Mouse (Mus musculus) myocyte (in vitro differentiated cells): ENCODE data around the gene Timm23. TPM values are rescaled to one million over a fixed set of nuclear protein-coding genes. Genes with fewer than 3 reads are reported as not detected.
"Not testable (repeated sequence)": the region's sequence is repeated elsewhere in the genome, so short reads cannot be mapped to it uniquely, and the experiment has no call there.

Experiments
- H3K27me3 ChIP-seq: one replicate; pipeline ENCODE4 v1.6.1; 2011; ENCODE audit not compliant: control insufficient read depth, insufficient read depth, insufficient read length
- H3K36me3 ChIP-seq: one replicate; pipeline ENCODE4 v1.6.1; 2011; ENCODE audit not compliant: control insufficient read depth, insufficient read depth
- H3K4me2 ChIP-seq: one replicate; pipeline ENCODE4 v1.6.1; 2011; ENCODE audit warnings: low read depth, control low read depth
- H3K4me3 ChIP-seq: one replicate; pipeline ENCODE4 v1.5.1; 2011; ENCODE audit warnings: mild to moderate bottlenecking, control low read depth, moderate library complexity
- H3K79me2 ChIP-seq: one replicate; pipeline ENCODE4 v1.6.1; 2011; ENCODE audit not compliant: control insufficient read depth, insufficient read depth
- H3ac ChIP-seq: one replicate; pipeline ENCODE4 v1.6.1; 2011; ENCODE audit not compliant: control insufficient read depth, insufficient read length
- CEBPB ChIP-seq: IDR thresholded peaks from 2 replicates; pipeline ENCODE4 v1.6.1; 2011; ENCODE audit warnings: mild to moderate bottlenecking, moderate library complexity; ENCODE audit not compliant: poor library complexity, insufficient read depth, severe bottlenecking
- E2F4 ChIP-seq: IDR thresholded peaks from one replicate; pipeline ENCODE4 v1.6.1; 2011; ENCODE audit warnings: mild to moderate bottlenecking, control low read depth, moderate library complexity; ENCODE audit not compliant: insufficient read depth
- MAX ChIP-seq: IDR thresholded peaks from one replicate; pipeline ENCODE4 v1.6.1; 2011; ENCODE audit warnings: low read depth, mild to moderate bottlenecking, control low read depth
- MYOD1 ChIP-seq, 3 experiments: IDR thresholded peaks; one replicate each; pipeline ENCODE4 v1.6.1; 2011; ENCODE audit warnings: control low read depth in 2 of 3, low read depth in 2 of 3, mild to moderate bottlenecking in 2 of 3, moderate library complexity in 1 of 3; ENCODE audit not compliant: insufficient read length in 2 of 3, control insufficient read depth in 1 of 3
- MYOG ChIP-seq, 3 experiments: IDR thresholded peaks; one replicate each; pipeline ENCODE4 v1.6.1; 2011; ENCODE audit warnings: control low read depth in 2 of 3, low read depth in 2 of 3, mild to moderate bottlenecking in 2 of 3; ENCODE audit not compliant: insufficient read length in 2 of 3, control insufficient read depth in 1 of 3, insufficient read depth in 1 of 3
- POLR2A ChIP-seq: IDR thresholded peaks from one replicate; pipeline ENCODE4 v1.6.1; 2011; ENCODE audit warnings: low read depth, mild to moderate bottlenecking, control low read depth, moderate library complexity; ENCODE audit not compliant: insufficient read length
- POLR2AphosphoS2 ChIP-seq: IDR thresholded peaks from one replicate; pipeline ENCODE4 v1.6.1; 2011; ENCODE audit warnings: low read depth, control low read depth; ENCODE audit not compliant: insufficient read length
- REST ChIP-seq: IDR thresholded peaks from one replicate; pipeline ENCODE4 v1.6.1; 2011; ENCODE audit warnings: mild to moderate bottlenecking, control low read depth, moderate library complexity; ENCODE audit not compliant: insufficient read depth, insufficient read length
- SRF ChIP-seq: IDR thresholded peaks from one replicate; pipeline ENCODE4 v1.6.1; 2011; ENCODE audit warnings: low read depth; ENCODE audit not compliant: control insufficient read depth, insufficient read length
- TCF12 ChIP-seq: IDR thresholded peaks from one replicate; pipeline ENCODE4 v1.6.1; 2011; ENCODE audit warnings: mild to moderate bottlenecking, control low read depth; ENCODE audit not compliant: poor library complexity, insufficient read depth, severe bottlenecking
- TCF3 ChIP-seq: IDR thresholded peaks from one replicate; pipeline ENCODE4 v1.6.1; 2011; ENCODE audit warnings: low read depth, control low read depth; ENCODE audit not compliant: insufficient read length
- USF1 ChIP-seq: IDR thresholded peaks from one replicate; pipeline ENCODE4 v1.6.1; 2011; ENCODE audit warnings: low read depth, mild to moderate bottlenecking, control low read depth, moderate library complexity
- polyA plus RNA-seq: library from polyadenylated mRNA; unstranded; fragments of >200 nt; fragmentation: generic; extraction: Trizol; gene quantifications from one replicate; pipeline ENCODE4 v1.2.1, GENCODE M21; 2012; ENCODE audit warnings: missing spikeins

The Timm23 gene
- polyA plus RNA-seq, 1 experiment, result 242 TPM

- Histone ChIP-seq H3K79me2 (no peaks in the 10 kb centered on the region), H3K4me3 (no peak overlapping the region), H3K27me3 (no peaks in the 10 kb centered on the region), H3ac (no peak overlapping the region), H3K36me3 (peaks cover 60% of the 10 kb centered on the region), H3K4me2 (no peak overlapping the region)
- TF ChIP-seq MYOG (IDR thresholded peaks at IDR 0.05; ENCODE audit: control insufficient read depth in 1 of 3, insufficient read depth in 1 of 3, insufficient read length in 2 of 3, low read depth in 2 of 3), result no peak
Observed at GRCm38 (mm10) chr14:32180861-32181260, 20.8 kb downstream of the Timm23 start.

DNA sequence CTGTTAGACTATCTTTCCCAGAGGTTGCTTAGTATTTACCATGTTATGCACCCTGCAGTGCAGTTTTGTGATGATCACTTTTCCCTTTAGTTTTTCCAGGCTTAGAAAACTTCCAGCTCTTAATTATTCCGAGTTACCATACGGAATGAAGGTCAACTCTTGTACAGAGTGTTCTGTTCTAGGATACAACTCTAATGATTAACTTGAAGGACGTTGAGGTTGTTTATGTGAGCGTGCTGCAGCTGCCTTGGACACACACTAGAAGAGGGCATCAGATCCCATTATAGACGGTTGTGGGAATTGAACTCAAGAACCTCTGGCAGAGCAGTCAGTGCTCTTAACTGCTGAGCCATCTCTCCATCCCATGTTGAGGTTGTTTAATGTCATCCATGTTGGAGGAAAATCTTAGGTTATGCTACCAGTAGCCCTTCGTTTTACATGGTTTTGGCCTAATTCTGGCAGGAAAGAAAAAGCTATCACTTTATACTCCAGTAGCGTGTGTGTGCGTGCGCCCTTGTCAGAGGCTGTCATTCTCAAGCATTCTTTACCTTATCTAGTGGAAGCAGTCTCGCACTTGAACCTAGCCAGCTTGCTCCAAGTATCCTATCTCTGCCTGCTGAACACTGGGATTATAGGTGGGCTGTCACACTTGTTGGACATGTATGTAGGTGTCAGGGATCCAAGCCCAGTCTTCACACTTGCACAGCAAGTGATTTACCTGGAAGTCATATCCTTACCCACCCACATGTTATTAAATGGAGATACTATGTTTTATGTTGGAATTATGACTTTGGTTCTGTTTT, 22.1 kb downstream of the Timm23 start:
- TF ChIP-seq REST, result no peak
- no peak for TF ChIP-seq E2F4
- no peak for TF ChIP-seq MAX
- no peak for TF ChIP-seq MYOG (IDR thresholded peaks at IDR 0.05; ENCODE audit: control insufficient read depth in 1 of 3, insufficient read depth in 1 of 3, insufficient read length in 2 of 3, low read depth in 2 of 3)
- TF ChIP-seq POLR2A, result no peak
- no peak for TF ChIP-seq CEBPB
- no peak for TF ChIP-seq USF1
- no peak for TF ChIP-seq TCF3
- no peak for TF ChIP-seq TCF12
- no peak for TF ChIP-seq POLR2AphosphoS2
- no peak for TF ChIP-seq MYOD1 (IDR thresholded peaks at IDR 0.05; ENCODE audit: control insufficient read depth in 1 of 3, insufficient read length in 2 of 3, low read depth in 2 of 3)
- no peak for TF ChIP-seq SRF
- Histone ChIP-seq H3K27me3 (no peaks in the 10 kb centered on the region), H3K4me2 (no peak overlapping the region), H3K36me3 (peaks cover 57% of the 10 kb centered on the region), H3K4me3 (no peak overlapping the region), H3K79me2 (no peaks in the 10 kb centered on the region), H3ac (no peak overlapping the region)

- not testable (repeated sequence) for H3K4me3 ChIP-seq, H3K79me2 ChIP-seq, H3K27me3 ChIP-seq, H3ac ChIP-seq, H3K4me2 ChIP-seq
- peaks cover 46% of the 10 kb centered on the region for H3K36me3 ChIP-seq
Observed at GRCm38 (mm10) chr14:32176590-32176989, 25.1 kb downstream of the Timm23 start.

DNA sequence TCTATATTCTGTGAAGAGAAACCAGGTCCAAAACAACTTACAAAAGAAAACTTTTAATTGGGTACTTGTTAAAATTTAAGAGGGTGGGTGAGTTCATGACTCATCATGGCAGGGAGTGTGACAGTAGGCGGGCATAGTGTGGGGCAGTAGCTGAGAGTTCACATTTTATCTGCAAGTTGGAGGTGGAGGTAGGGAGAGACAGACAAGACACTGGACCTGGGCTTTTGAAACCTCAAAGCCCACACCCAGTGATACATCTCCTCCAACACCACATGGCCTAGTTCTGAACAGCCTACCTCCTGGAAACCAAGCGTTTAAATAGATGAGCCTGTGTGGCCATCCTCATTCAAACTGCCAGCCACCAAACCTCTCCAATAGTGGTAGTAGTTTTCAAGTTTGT, 26.4 kb downstream of the Timm23 start:
- H3K36me3 ChIP-seq, result peaks cover 41% of the 10 kb centered on the region
- H3K4me2 ChIP-seq, result no peak overlapping the region
- H3ac ChIP-seq, result no peak overlapping the region
- no peaks in the 10 kb centered on the region for H3K27me3 ChIP-seq
- TF ChIP-seq SRF (no peak), TCF3 (no peak), MYOD1 (IDR thresholded peaks at IDR 0.05; ENCODE audit: control insufficient read depth in 1 of 3, insufficient read length in 2 of 3, low read depth in 2 of 3) (no peak), MYOG (IDR thresholded peaks at IDR 0.05; ENCODE audit: control insufficient read depth in 1 of 3, insufficient read depth in 1 of 3, insufficient read length in 2 of 3, low read depth in 2 of 3) (no peak), CEBPB (no peak), TCF12 (no peak), E2F4 (no peak), USF1 (no peak), POLR2A (no peak), POLR2AphosphoS2 (no peak), REST (no peak)
- H3K79me2 ChIP-seq, result peaks cover 3% of the 10 kb centered on the region
- H3K4me3 ChIP-seq, result no peak overlapping the region

DNA sequence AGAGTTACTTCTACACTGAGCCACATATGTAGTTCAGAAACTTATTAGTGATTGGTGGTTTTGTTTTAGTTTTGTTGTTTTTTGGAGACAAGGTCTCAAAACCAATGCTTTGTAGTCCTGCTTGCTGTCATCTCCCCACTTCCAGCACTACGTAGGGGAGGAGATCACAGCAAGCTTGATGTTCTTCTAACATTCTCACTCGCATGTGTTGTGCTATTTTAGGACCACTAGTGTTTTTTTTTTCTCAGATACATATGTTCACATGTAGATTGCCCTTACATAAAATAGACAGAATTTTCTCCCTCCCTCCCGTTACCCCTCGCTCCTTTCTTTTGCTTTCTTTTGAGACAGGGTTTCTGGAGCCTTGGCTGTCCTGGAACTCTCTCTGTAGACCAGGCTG, 31.6 kb downstream of the Timm23 start:
- Histone ChIP-seq H3K4me2 (no peak overlapping the region), H3K4me3 (no peak overlapping the region), H3ac (no peak overlapping the region), H3K36me3 (peaks cover 21% of the 10 kb centered on the region), H3K79me2 (peaks cover 48% of the 10 kb centered on the region), H3K27me3 (no peaks in the 10 kb centered on the region)
- no peak for TF ChIP-seq MAX
- TF ChIP-seq TCF12, result no peak
- no peak for TF ChIP-seq MYOG (IDR thresholded peaks at IDR 0.05; ENCODE audit: control insufficient read depth in 1 of 3, insufficient read depth in 1 of 3, insufficient read length in 2 of 3, low read depth in 2 of 3)
- no peak for TF ChIP-seq CEBPB
- TF ChIP-seq TCF3, result no peak
- TF ChIP-seq USF1, result no peak
- TF ChIP-seq SRF, result no peak
- no peak for TF ChIP-seq MYOD1 (IDR thresholded peaks at IDR 0.05; ENCODE audit: control insufficient read depth in 1 of 3, insufficient read length in 2 of 3, low read depth in 2 of 3)
- TF ChIP-seq E2F4, result no peak
- TF ChIP-seq POLR2A, result no peak
- no peak for TF ChIP-seq REST
- TF ChIP-seq POLR2AphosphoS2, result no peak
